Mouse (Mus musculus) G1E (cell line): ENCODE measurements around the gene AC192777.2.
"Not testable (repeated sequence)": the region's sequence is repeated elsewhere in the genome, so short reads cannot be mapped to it uniquely, and the experiment has no call there.

Experiments used
- CTCF ChIP-seq: IDR thresholded peaks from 2 replicates; pipeline ENCODE4 v1.5.1; 2012; ENCODE audit warnings: low read depth, low read length, inconsistent platforms, mixed read lengths
- GATA1 ChIP-seq: IDR thresholded peaks from 2 replicates; pipeline ENCODE4 v1.6.1; 2012; ENCODE audit warnings: borderline replicate concordance, low read length, inconsistent platforms, mixed read lengths
- GATA2 ChIP-seq: IDR thresholded peaks from 2 replicates; pipeline ENCODE4 v1.6.1; 2012; ENCODE audit warnings: low read depth, low read length, inconsistent platforms, borderline replicate concordance
- POLR2AphosphoS5 ChIP-seq: IDR thresholded peaks from 2 replicates; pipeline ENCODE4 v1.6.1; 2012; ENCODE audit warnings: low read depth, low read length, inconsistent platforms; ENCODE audit not compliant: insufficient replicate concordance
- TAL1 ChIP-seq: conservative IDR thresholded peaks from 2 replicates; pipeline ENCODE4 v1.6.1; 2012; ENCODE audit warnings: low read depth, low read length, inconsistent platforms, mixed read lengths

DNA sequence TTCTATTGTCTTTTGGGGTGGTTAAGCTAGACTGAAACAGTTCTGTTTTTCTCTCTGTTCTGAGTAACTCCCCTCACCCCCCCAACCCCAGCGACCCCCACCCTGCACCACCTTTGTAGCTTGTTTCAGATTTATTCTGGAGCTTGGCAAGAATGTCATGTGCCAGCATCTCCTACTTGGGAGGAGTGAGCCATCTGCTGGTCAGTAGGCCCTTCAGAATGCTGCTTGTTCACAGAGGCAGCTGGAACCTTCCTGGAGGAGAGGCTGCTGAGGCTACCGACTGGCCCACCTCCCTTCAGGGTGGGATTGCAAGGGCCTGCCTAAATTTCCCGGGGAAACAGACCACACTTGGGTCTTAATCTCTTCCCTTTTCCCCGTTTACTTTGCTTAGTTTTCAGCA, 21.6 kb downstream of the AC192777.2 start:
- not testable (repeated sequence) for TF ChIP-seq GATA1, TAL1, CTCF, GATA2, POLR2AphosphoS5
